Mouse (Mus musculus): ENCODE measurements around the gene Abr.
A peak's percentile ranks its signal among the peaks of the same experiment; 100 is the strongest.

Abr gene

GRCm38 (mm10) chr11:76449520-76450201 lies 172.5 kb downstream of the Abr start:
- DNase-seq, result peak; percentile 69

GRCm38 (mm10) chr11:76446251-76446650 lies 175.9 kb downstream of the Abr start:
- DNase-seq, result no peak

- no peak for DNase-seq
These were observed 176.7 kb downstream of the Abr start for GRCm38 (mm10) chr11:76445459-76445858.

DNA sequence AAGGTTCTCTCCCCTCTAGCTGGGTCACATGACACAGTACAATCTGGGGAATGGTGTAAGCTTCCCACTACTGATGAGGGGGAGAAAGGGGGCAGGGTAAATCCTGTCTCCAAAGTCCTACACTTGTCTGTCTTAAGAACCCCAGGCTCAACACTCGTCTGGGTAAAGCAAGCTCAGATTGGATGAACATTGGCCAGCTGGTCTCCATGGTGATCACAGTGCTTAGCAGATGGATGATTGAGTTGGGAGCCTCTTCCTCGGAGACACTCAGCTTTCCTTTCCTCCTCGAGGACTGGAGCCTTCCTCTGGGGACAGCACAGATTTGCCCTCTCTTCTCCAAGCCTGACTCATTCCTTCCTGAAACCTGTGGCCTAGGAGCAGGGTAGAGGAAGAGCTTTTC lies 182.4 kb downstream of the Abr start:
- DNase-seq, result no peak

GRCm38 (mm10) chr11:76436864-76437437 lies 185.2 kb downstream of the Abr start:
- DNase-seq, result peak; percentile 52

- DNase-seq, result no peak
These were observed 186.1 kb downstream of the Abr start for GRCm38 (mm10) chr11:76436009-76436408.

- no peak for DNase-seq
These were observed 192.0 kb downstream of the Abr start for GRCm38 (mm10) chr11:76429966-76430631.

- DNase-seq, result no peak
These were observed 192.6 kb downstream of the Abr start for GRCm38 (mm10) chr11:76429556-76429955.

- DNase-seq, result no peak
These were observed 193.1 kb downstream of the Abr start for GRCm38 (mm10) chr11:76429046-76429445.

DNA sequence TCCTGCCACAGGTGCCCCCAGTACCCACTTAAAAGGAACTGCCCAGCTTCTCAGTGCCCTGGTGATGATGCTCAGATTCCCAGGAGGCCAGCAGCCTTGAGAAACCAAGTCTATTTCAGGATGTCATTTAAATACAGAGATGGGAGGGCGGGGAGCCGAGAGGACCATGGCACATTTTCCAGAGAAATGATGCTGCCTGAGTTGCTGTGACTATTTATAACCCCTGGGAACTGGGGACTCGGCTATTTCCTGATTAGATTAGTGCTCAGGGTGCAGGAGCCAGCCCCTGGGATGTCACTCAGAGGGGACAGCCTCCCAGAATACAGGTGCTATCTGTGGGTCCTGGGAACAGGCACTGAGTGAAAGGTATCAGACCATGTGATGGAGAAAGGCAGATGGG lies 194.3 kb downstream of the Abr start:
- DNase-seq, result no peak

DNA sequence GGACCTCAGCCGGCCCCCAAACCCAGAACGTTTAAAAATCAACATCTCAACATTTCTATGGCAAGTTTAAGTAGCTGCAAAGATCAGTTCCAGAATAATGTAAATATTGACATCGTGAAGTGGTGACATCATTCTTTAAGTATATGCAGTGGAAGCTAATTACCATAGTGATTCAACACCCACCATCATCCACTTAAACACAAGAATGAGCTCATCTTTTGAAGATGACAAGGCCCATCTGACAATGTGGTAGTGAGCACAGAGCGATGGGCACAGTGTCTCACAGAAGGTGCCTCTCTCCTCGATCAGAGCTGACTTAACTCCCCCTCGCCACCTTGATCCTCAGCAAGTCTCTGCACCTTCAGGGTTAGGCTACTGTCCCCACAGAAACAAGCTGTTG lies 196.4 kb downstream of the Abr start:
- no peak for DNase-seq

- no peak for DNase-seq
These were observed 201.2 kb downstream of the Abr start for GRCm38 (mm10) chr11:76420896-76421295.

DNA sequence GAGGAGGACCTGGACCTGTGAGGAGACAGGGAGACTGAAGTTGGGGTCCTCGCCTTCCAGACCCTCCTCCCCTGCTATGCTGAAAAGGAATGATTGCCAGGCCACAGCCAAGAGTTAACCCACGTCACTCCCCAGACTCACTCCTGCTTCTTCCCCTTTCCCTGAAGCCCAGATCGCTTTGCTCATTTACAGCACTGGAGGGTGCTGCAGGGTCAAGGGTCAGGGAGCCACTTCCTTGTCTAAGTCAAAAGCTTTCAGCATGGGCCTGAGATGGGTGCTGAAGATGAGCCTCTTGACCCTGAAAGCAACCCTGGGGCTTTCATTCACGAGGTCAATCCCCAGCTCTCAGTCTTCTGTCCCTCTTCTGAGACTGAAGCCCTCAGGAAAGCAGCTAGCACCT lies 202.9 kb downstream of the Abr start:
- DNase-seq, result no peak

DNA sequence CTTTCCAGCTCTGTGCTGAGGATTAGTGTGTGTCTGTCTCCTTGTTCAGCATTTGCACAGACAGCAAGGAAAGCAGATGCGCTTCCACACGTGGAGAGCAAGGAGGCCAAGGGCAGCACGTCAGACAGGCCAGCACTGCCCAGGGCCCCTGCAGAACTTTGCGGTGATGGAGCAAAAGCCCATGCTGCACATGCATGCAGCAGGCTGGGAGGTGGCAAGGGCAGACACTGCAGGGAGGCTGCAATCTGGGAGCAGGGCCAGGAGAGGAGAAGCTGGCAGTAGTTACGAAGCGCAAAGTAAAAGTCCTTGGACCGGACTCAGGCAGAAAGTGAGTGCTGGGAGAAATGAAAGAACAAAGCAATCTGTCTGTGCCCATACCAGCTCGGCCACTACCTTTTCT lies 203.7 kb downstream of the Abr start:
- DNase-seq, result peak; percentile 67

- DNase-seq, result no peak
These were observed 206.1 kb downstream of the Abr start for GRCm38 (mm10) chr11:76415985-76416384.

DNA sequence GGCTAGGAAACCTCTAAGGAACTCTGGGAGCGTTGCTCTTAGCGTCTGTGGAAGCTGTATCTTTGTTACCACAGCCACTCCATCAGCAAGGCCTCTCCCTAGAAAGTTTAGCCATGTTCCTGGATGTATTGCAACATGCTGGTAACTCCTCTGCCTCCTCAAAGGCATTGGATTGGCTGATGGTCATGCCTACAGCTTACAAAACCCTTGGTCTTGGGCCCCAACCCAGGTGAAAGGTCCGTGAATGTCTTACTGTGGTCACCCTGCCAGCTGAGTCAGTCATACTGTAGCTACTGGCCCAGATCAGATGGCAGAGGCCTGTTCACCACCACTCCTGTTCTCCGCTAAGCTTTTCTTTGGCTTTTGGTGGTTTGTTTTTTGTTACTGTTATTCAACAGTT lies 207.1 kb downstream of the Abr start:
- no peak for DNase-seq

- DNase-seq, result no peak
These were observed 208.9 kb downstream of the Abr start for GRCm38 (mm10) chr11:76413202-76413601.

- no peak for DNase-seq
These were observed 211.3 kb downstream of the Abr start for GRCm38 (mm10) chr11:76410826-76411225.

- DNase-seq, result peak; percentile 98
These were observed 215.2 kb downstream of the Abr start, which contains the start of gene Timm22 for GRCm38 (mm10) chr11:76406702-76407583. Gene Timm22 (plus strand): TSS chr11:76406952.

DNA sequence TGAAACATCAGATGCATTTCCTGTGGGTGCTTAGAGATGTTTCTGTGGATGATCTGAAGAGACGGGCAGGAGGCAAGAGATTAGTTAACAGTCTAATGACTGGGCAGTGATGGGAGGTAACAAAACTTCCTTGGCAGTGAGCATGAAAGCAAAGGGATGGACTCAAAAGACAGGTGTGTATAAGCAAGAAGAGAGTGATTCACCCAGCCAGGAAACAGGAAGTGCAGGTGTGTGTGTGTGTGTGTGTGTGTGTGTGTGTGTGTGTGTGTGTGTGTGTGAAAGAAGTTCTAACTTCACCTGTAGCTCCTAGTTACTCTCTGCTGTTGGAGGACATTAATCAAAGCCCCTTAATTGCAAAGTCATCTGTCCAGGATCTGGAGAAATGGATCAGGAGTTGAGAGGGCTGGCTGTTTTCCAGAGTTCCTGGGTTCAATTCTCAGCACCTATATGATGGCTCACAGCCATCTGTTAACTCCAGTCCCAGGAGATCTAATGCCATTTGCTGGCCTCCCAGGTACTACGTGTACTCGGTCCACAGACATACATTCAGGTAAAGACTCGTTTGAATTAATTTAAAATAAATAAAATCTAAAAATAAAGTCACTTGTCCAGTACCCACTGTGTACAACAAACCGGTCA lies 216.4 kb downstream of the Abr start:
- peak; percentile 55 for DNase-seq

- no peak for DNase-seq
These were observed 217.0 kb downstream of the Abr start for GRCm38 (mm10) chr11:76405113-76405512.

- no peak for DNase-seq
These were observed 220.7 kb downstream of the Abr start for GRCm38 (mm10) chr11:76401398-76401797.

Data from cerebellum, adult 9-11 months (tissue).